Mouse (Mus musculus): Measurements from ENCODE around the gene Spem1.
"Not testable (repeated sequence)": the region's sequence is repeated elsewhere in the genome, so short reads cannot be mapped to it uniquely, and the experiment has no call there.

Gene Spem1

DNA sequence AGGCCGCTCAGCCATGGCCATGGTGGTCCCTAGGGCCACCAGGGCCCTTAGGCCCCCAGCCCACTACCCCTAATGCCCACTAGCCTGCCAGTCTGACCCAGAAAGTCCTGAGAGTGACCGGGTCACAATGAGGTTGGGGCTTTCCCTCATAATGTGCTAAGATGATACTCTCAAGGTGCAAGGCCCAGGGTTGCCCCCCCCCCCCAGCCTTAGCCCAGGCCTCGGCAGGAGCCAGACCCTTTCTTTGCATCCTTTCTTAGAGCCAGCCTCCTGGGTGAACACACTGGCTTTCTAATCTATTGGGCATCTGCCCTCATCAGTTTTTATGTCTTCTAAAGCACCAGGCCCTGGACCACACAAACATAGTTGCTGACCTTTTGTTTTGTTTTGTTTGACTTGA is at the start of gene Spem1:
Spem1 (minus strand) TSS at position 101 of the 400 bp plus-strand sequence.
- DNase-seq (ENCODE audit: low read depth, low spot score), result no peak

- DNase-seq (ENCODE audit: low read depth, low spot score), result no peak
Measured at GRCm38 (mm10) chr11:69870289-69871069, 48.5 kb upstream of the Spem1 start.

- DNase-seq (ENCODE audit: low read depth, low spot score), result no peak
Measured at GRCm38 (mm10) chr11:69867335-69867734, 45.4 kb upstream of the Spem1 start.

- no peak for DNase-seq (ENCODE audit: low read depth, low spot score)
Measured at GRCm38 (mm10) chr11:69865561-69865960, 43.6 kb upstream of the Spem1 start.

DNA sequence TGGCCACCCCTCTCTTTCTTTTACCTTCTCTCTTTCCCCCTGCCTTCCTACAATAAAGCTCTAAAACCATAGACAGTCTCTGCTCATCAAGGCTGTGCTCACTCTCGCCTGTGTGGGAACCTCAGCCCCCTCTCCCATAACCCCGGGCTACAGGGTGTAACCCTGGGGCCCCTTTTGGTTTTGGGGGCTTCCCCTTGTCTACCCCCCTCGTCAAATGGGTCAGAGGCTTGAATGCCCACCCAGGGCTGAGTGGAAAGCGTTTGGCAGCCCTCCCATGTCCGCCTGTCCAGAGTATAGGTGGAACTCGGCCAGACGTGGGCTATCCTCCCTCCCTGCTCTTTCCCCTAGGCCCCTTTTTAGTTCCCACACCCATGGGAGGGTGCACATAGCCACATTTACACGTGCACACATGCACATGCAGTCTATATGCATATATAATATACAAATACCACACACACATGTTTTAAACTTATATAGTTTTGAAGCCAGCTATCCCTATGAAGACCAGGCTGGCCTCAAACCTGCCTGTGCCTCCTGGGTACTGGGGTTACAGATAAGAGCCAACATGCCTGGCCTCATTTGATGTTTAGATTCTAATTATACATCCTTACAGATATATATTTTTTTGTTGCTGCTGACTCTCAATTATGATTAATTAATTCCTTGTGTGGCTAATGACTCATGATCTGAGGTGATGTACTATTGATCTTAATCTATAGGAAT is 42.3 kb upstream of the Spem1 start:
- no peak for DNase-seq (ENCODE audit: low read depth, low spot score)

- DNase-seq (ENCODE audit: low read depth, low spot score), result not testable (repeated sequence)
Measured at GRCm38 (mm10) chr11:69863729-69864128, 41.7 kb upstream of the Spem1 start.

DNA sequence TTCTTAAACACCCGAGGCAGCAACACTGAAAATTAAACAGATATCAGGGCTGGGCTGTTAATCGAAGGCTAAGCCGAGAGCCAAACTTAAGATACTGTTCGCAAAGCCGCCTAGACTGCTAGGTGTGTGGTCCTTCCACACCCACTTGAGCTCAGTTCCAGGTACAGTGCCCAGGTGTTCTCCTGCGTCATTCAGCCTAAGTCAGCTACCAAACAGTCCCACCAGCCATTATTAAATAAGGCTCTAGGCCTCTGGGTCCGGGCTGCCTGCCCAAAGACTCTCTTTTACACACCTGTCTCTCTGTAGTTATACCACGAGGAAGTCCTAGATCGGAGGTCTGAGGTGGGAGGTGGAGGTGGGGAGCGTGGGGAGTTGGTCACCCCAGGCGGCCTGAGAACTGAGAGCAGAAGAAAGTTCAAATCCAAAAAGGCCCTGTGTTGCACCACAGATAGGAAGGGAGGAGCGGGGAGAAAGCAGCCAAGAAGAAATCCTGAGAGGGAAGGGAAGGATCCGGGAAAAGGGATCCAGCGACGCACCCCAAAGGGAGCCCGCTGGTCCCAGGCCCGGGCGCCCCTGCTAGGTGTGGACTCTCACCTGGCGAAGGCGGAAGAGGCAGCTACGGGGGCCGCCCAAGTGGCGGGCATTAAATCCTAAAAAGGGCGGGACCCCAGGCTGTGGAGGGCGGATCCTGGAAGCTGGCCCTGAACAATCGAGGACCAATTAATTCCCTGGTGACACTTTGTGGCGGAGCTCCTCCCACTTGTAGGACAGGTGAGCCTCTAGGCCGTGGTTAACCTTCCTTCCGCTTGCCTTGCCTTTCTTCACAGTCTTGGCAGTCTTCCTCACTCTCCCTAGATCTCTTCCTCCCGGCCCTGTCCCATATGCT is 36.4 kb upstream of the Spem1 start, which contains the start of gene Tnk1:
Tnk1 (minus strand) TSS at position 618 of the 886 bp plus-strand sequence.
- no peak for DNase-seq (ENCODE audit: low read depth, low spot score)

- DNase-seq (ENCODE audit: low read depth, low spot score), result no peak
Measured at GRCm38 (mm10) chr11:69855347-69855746, 33.4 kb upstream of the Spem1 start.

GRCm38 (mm10) chr11:69854680-69855079 is 32.7 kb upstream of the Spem1 start:
- DNase-seq (ENCODE audit: low read depth, low spot score), result no peak

- DNase-seq (ENCODE audit: low read depth, low spot score), result no peak
Measured at GRCm38 (mm10) chr11:69853994-69854393, 32.0 kb upstream of the Spem1 start.

GRCm38 (mm10) chr11:69850754-69851153 is 28.8 kb upstream of the Spem1 start:
- no peak for DNase-seq (ENCODE audit: low read depth, low spot score)

DNA sequence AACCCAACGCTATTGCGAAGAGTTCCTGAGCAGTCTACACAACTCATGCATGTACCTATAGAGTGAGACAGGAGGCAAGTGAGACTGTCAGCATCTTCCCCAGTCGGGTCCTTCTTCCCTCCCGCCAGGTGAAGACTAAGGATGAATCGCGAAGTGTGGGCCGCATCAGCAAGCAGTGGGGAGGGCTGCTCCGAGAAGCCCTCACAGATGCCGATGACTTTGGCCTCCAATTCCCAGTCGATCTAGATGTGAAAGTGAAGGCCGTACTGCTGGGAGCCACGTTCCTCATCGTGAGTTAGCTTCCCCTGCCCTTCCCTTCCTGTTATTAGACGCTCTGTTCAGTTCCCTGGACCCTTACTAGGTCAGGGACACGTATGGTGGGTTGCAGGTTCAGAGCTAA is 27.9 kb upstream of the Spem1 start:
- no peak for DNase-seq (ENCODE audit: low read depth, low spot score)

DNA sequence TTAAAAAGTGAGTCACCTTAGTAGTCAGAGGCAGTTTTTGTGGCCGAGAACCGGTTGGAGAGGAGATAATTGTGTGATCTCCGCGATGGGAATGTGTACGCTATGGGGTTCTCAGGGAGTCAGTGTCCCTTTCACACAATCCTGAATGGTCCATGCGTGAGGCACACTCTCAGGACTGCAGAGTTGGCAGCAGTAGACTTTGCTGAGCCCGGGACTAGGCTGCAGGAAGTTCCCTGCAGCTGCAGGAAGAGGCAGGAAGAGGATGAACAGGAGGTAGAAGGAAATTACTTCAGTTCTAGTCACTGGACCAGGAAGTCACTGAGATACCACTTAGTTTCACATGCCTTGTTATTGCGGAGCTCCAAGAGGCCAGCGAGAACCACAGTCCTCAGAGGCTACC is 27.1 kb upstream of the Spem1 start:
- DNase-seq (ENCODE audit: low read depth, low spot score), result no peak

- DNase-seq (ENCODE audit: low read depth, low spot score), result no peak
Measured at GRCm38 (mm10) chr11:69848021-69848420, 26.0 kb upstream of the Spem1 start.

- DNase-seq (ENCODE audit: low read depth, low spot score), result no peak
Measured at GRCm38 (mm10) chr11:69846738-69847688, 25.0 kb upstream of the Spem1 start.

- DNase-seq (ENCODE audit: low read depth, low spot score), result peak; percentile 93
Measured at GRCm38 (mm10) chr11:69846198-69846680, 24.3 kb upstream of the Spem1 start, which contains the start of gene Plscr3. Gene Plscr3 (plus strand): TSS chr11:69846376.

DNA sequence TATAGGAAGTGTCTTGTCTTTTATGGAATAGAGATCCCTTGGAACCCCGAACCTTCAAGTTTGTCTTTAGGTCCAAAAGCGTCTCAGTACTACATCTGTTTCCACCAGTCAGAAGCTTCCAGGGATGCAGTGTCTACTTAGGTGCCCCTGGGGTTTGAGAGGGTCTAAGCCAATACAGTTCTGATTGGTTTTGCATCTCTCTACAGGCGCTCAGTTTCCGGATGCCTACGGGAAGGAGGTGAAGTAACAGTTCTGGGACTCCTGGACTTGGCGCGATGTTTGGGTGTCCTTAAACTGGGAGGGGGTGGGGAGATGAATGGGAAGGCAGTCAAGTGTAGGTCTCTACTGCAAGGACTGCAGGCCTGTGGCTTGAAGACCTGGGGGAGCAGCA is 16.7 kb upstream of the Spem1 start:
- DNase-seq (ENCODE audit: low read depth, low spot score), result no peak

DNA sequence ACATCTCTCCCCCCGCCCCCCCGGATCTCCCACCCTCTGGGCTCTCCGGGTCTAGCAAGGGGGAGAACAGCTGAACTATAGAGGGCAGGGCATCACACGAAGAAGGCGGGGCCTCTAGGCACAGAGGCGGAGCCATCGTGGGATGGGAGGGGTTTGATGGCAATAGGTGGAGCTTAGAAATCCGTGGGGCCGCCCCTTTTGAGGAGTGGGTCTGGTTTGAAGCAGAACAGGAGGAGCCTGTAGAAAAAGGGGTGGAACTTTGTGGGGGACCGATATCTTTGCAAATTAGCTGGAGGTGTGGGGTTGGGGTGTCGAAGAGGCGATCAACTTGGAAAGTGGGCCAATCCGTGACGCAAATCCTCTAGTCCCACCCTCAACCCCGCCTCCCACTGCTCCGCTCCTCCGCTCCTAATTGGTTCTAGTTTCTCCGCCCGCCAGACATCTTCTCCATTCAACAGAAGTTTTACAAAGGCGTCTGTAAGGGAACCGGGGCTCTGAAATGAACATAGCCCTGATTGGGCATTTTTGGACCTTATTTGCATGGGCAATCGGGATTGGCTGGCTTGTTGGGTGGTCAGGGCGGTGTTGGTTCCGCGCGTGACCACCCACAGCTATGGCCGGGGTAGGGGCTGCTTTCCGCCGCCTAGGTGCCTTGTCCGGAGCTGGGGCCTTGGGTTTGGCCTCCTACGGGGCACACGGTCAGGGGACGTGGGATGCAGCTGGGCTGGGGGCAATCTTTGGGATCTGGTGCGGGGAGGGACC is 16.2 kb upstream of the Spem1 start, which contains the start of gene Tmem256:
Tmem256 (plus strand) TSS at position 563 of the 762 bp plus-strand sequence.
- peak; percentile 97 for DNase-seq (ENCODE audit: low read depth, low spot score)

GRCm38 (mm10) chr11:69837604-69837951 is 15.6 kb upstream of the Spem1 start, which contains the start of gene Nlgn2:
Gene Nlgn2 (minus strand): TSS chr11:69837784.
- no peak for DNase-seq (ENCODE audit: low read depth, low spot score)
